Mouse (Mus musculus) CH12.LX (cell line): Measurements from ENCODE around the gene Fars2.

ENCODE experiments used
- CTCF ChIP-seq, 2 experiments: IDR thresholded peaks in 1 of 2; conservative IDR thresholded peaks in 1 of 2; 2 replicates each; pipeline ENCODE4 v1.5.1; 2011 to 2012; ENCODE audit warnings: low read depth in 2 of 2, low read length in 2 of 2, improper control_type of control experiment in 1 of 2, inconsistent platforms in 1 of 2, mild to moderate bottlenecking in 1 of 2, moderate library complexity in 1 of 2
- ETS1 ChIP-seq: conservative IDR thresholded peaks from 2 replicates; pipeline ENCODE4 v1.6.1; 2012; ENCODE audit warnings: low read depth, mild to moderate bottlenecking, inconsistent platforms, low read length, improper control_type of control experiment, moderate library complexity
- HCFC1 ChIP-seq: IDR thresholded peaks from 2 replicates; pipeline ENCODE4 v1.6.1; 2012; ENCODE audit warnings: low read depth, mild to moderate bottlenecking, inconsistent platforms, low read length, improper control_type of control experiment
- MAX ChIP-seq: IDR thresholded peaks from 2 replicates; pipeline ENCODE4 v1.6.1; 2011; ENCODE audit warnings: low read length, improper control_type of control experiment
- MEF2A ChIP-seq: IDR thresholded peaks from 2 replicates; pipeline ENCODE4 v1.6.1; 2014; ENCODE audit warnings: low read depth, mild to moderate bottlenecking, inconsistent platforms, low read length, improper control_type of control experiment, borderline replicate concordance
- NRF1 ChIP-seq: IDR thresholded peaks from 2 replicates; pipeline ENCODE4 v1.6.1; 2014; ENCODE audit warnings: low read depth, mild to moderate bottlenecking, inconsistent platforms, low read length, improper control_type of control experiment, moderate library complexity
- RCOR1 ChIP-seq: conservative IDR thresholded peaks from 2 replicates; pipeline ENCODE4 v1.6.1; 2012; ENCODE audit warnings: low read depth, mild to moderate bottlenecking, inconsistent platforms, low read length, improper control_type of control experiment
- SMC3 ChIP-seq: IDR thresholded peaks from 2 replicates; pipeline ENCODE4 v1.6.1; 2011; ENCODE audit warnings: low read depth, low read length, improper control_type of control experiment
- TCF12 ChIP-seq: IDR thresholded peaks from 2 replicates; pipeline ENCODE4 v1.6.1; 2014; ENCODE audit warnings: low read depth, mild to moderate bottlenecking, inconsistent platforms, low read length, improper control_type of control experiment
- USF1 ChIP-seq: IDR thresholded peaks from 2 replicates; pipeline ENCODE4 v1.6.1; 2014; ENCODE audit warnings: low read depth, mild to moderate bottlenecking, inconsistent platforms, low read length, improper control_type of control experiment
- ZMIZ1 ChIP-seq: IDR thresholded peaks from 2 replicates; pipeline ENCODE4 v1.6.1; 2012; ENCODE audit warnings: low read depth, mild to moderate bottlenecking, inconsistent platforms, low read length, improper control_type of control experiment
- ZNF384 ChIP-seq: IDR thresholded peaks from 2 replicates; pipeline ENCODE4 v1.6.1; 2012; ENCODE audit warnings: low read depth, low read length, improper control_type of control experiment, inconsistent platforms

GRCm38 (mm10) chr13:36723726-36724300, 606.6 kb downstream of the Fars2 start:
- no peak for TF ChIP-seq ZNF384
- TF ChIP-seq NRF1: no peak
- no peak for TF ChIP-seq ZMIZ1
- no peak for TF ChIP-seq MAX
- no peak for TF ChIP-seq TCF12
- no peak for TF ChIP-seq CTCF (conservative IDR thresholded peaks at IDR 0.05 in 1 of 2, IDR thresholded peaks at IDR 0.05 in 1 of 2; ENCODE audit: low read depth in 2 of 2, low read length in 2 of 2)
- TF ChIP-seq MEF2A: no peak
- TF ChIP-seq SMC3: no peak
- TF ChIP-seq RCOR1: no peak
- no peak for TF ChIP-seq USF1
- no peak for TF ChIP-seq ETS1
- TF ChIP-seq HCFC1: no peak
